Mouse (Mus musculus) forebrain, postnatal 0 days (tissue): ENCODE data around the gene Ccdc97. TPM values are rescaled to one million over a fixed set of nuclear protein-coding genes. Genes with fewer than 3 reads are reported as not detected.
"Not testable (repeated sequence)": the region's sequence is repeated elsewhere in the genome, so short reads cannot be mapped to it uniquely, and the experiment has no call there.

ENCODE experiments used
- ATAC-seq: fragments of 200-750 bp; cut with Nextera tagmentation; 2 replicates; pipeline ENCODE4 v1.8.0; 2017; ENCODE audit warnings: mild to moderate bottlenecking, moderate library complexity
- DNase-seq: peaks from one replicate; pipeline ENCODE4 v3.0.0-alpha.2; 2015
- H3K27ac ChIP-seq: fragments of 300-500 bp; sonication (generic); 2 replicates; pipeline ENCODE4 v1.5.1; 2014; ENCODE audit warnings: low read depth, mild to moderate bottlenecking, antibody characterized with exemption, low read length, moderate library complexity, mixed read lengths
- H3K27me3 ChIP-seq: fragments of 300-500 bp; sonication (generic); 2 replicates; pipeline ENCODE4 v1.6.1; 2014; ENCODE audit warnings: mild to moderate bottlenecking, low read length, mixed read lengths; ENCODE audit not compliant: insufficient read depth
- H3K36me3 ChIP-seq: fragments of 300-500 bp; sonication (generic); 2 replicates; pipeline ENCODE4 v1.6.1; 2014; ENCODE audit warnings: mild to moderate bottlenecking, moderate library complexity; ENCODE audit not compliant: insufficient read depth
- H3K4me1 ChIP-seq: fragments of 300-500 bp; sonication (generic); 2 replicates; pipeline ENCODE4 v1.6.1; 2014; ENCODE audit warnings: antibody characterized with exemption; ENCODE audit not compliant: insufficient read depth
- H3K4me2 ChIP-seq: fragments of 300-500 bp; sonication (generic); 2 replicates; pipeline ENCODE4 v1.6.1; 2014; ENCODE audit warnings: low read depth, mild to moderate bottlenecking, moderate library complexity
- H3K4me3 ChIP-seq: fragments of 300-500 bp; sonication (generic); 2 replicates; pipeline ENCODE4 v1.5.1; 2014; ENCODE audit warnings: low read depth, low read length, mixed read lengths
- H3K9ac ChIP-seq: fragments of 300-500 bp; sonication (generic); 2 replicates; pipeline ENCODE4 v1.6.1; 2014; ENCODE audit warnings: mild to moderate bottlenecking
- H3K9me3 ChIP-seq: fragments of 300-500 bp; sonication (generic); 2 replicates; pipeline ENCODE4 v1.6.1; 2016; ENCODE audit warnings: low read length
- CTCF ChIP-seq: sonication (generic); IDR thresholded peaks from 2 replicates; pipeline ENCODE4 v1.5.1; 2016; ENCODE audit warnings: antibody characterized with exemption, control low read depth, low read depth
- WGBS: fragments of 180-500 bp; shearing (Covaris S2); extraction: QIAGEN DNeasy Blood & Tissue Kit; methylation state at CpG from one replicate; pipeline ENCODE4 v1.1.7; 2014; 5-methylcytosine and 5-hydroxymethylcytosine counted together
- polyA plus RNA-seq: library from polyadenylated mRNA; unstranded; fragments of >200 nt; fragmentation: Nextera tagmentation; extraction: Ambion mirVana; gene quantifications from 2 replicates; pipeline ENCODE4 v1.2.1, GENCODE M21; 2015
- total RNA-seq: library from RNA; depleted of rRNA; stranded (reverse); fragments of >200 nt; gene quantifications from 2 replicates; pipeline ENCODE4 v1.2.3, GENCODE M21; 2014

Gene Ccdc97
- total and polyA plus RNA-seq, 2 experiments from 2014 or later = 31.7 to 37.6 TPM

DNA sequence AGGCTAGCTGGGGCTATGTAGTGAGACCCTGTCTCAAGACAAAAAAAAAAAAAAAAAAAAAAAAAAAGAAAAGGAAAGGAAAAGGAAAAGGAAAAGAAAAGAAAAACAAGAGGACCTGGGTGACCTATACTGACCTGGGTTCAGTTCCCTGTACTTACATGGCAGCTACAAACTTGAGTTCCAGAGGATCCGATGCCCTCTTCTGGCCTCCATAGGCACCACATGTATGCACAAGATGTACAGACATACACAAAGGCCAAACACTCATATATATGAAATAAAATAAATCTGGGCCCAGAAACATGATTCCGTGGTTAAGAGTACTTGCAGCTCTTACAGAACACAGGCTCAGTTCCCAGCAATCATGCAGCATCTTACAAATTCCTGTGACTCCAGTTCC is 18.0 kb upstream of the Ccdc97 start:
- Histone ChIP-seq H3K9ac (no peak overlapping the region), H3K27me3 (no peaks in the 10 kb centered on the region), H3K4me3 (no peak overlapping the region), H3K9me3 (no peaks in the 10 kb centered on the region), H3K4me2 (no peak overlapping the region), H3K4me1 (no peaks in the 10 kb centered on the region), H3K36me3 (peaks cover 90% of the 10 kb centered on the region), H3K27ac (no peak overlapping the region)
- DNase-seq (no peak), ATAC-seq (no peak)
- 91% methylated on average over 2 of the region's 2 CpGs for WGBS
- TF ChIP-seq CTCF = no peak

DNA sequence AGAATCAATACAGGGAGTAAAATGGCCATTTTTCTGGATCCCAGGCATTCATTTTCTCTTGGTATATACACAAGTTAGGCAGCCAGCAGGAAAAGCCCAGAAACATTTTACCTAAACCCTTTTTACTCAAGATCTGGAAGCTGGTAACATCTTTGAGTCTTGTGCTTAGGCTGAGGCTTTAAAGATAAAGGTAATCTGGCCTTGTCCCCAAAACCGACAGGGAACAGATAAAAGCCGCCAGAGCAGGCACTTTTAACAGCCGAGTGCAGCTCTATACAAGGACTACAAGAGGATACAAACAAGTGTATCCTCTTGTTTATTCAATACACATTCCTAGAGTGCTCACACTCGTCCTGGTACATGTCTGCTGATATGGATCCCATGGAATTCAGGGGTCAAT is 16.1 kb upstream of the Ccdc97 start:
- Histone ChIP-seq H3K9ac (no peak overlapping the region), H3K9me3 (no peaks in the 10 kb centered on the region), H3K4me1 (no peaks in the 10 kb centered on the region), H3K4me2 (no peak overlapping the region), H3K27me3 (no peaks in the 10 kb centered on the region), H3K4me3 (no peak overlapping the region), H3K36me3 (peaks cover 87% of the 10 kb centered on the region), H3K27ac (no peak overlapping the region)
- DNase-seq (no peak), ATAC-seq (no peak)
- WGBS = 72% methylated on average over 4 of the region's 4 CpGs
- no peak for TF ChIP-seq CTCF

DNA sequence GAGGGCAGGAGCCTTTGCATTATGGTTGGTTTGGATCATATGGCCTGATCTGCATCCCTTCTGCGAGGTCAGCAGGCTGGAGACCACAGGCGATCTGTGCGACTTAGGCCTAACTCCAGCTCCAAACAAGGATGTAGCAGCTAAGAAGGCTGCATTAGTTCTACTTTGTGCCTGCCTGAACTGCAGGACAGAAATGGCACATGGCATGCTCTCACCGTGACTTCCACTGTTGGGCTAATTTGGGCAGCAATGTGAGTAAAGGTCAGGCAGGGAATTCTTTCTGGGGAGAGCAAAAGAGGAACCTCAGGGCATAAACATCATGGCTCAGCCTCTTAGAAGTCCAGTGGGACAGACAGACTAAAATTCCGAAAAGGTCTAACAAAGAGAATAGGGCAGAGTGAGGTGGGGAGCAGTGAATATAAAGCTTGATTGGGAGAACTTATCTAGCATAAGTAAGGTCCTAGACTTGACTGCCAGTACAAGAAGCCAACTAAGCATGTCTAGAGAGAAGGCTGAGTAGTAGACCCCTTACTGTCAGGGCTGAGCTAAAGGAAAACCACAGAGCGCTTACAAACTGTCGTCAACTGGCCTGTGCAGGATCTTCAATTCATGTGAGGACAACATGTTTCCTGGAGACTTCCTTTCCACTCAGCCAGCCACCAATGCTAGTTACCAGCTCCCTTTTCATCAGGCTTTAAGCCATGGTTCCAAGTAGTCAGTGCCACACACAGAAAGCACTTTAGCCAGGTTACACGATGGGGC is 12.6 kb upstream of the Ccdc97 start:
- Histone ChIP-seq H3K36me3 (peaks cover 88% of the 10 kb centered on the region), H3K27me3 (no peaks in the 10 kb centered on the region), H3K4me3 (no peak overlapping the region), H3K9ac (no peak overlapping the region), H3K9me3 (no peaks in the 10 kb centered on the region), H3K4me2 (no peak overlapping the region), H3K4me1 (no peaks in the 10 kb centered on the region), H3K27ac (no peak overlapping the region)
- ATAC-seq = no peak
- 89% methylated on average over 8 of the region's 8 CpGs for whole genome bisulfite sequencing
- TF ChIP-seq CTCF = no peak
- no peak for DNase-seq

DNA sequence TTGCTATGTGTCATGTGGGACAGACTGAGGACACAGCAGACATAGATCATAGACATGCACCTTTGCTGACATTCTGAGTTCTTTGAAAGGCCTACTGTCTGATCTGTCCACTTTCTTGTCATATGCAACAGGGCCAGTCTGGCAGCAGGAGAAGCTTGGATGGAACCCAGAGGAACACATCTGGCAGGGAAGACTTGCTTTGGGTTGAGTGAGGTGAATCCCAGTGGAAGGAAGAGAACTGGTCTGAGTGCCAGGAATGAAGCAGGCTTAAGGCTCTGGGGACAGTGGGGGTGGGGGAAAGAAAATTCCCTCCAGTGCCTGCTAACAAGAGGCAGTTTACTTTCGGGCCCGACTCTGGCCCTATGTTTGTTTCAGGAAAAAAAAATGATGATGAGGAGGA is 11.0 kb upstream of the Ccdc97 start:
- TF ChIP-seq CTCF = no peak
- Histone ChIP-seq H3K27ac (no peak overlapping the region), H3K27me3 (no peaks in the 10 kb centered on the region), H3K9ac (no peak overlapping the region), H3K4me2 (no peak overlapping the region), H3K4me3 (no peak overlapping the region), H3K4me1 (no peaks in the 10 kb centered on the region), H3K36me3 (peaks cover 90% of the 10 kb centered on the region), H3K9me3 (no peaks in the 10 kb centered on the region)
- WGBS = 94% methylated on average over 2 of the region's 2 CpGs
- ATAC-seq (no peak), DNase-seq (no peak)

DNA sequence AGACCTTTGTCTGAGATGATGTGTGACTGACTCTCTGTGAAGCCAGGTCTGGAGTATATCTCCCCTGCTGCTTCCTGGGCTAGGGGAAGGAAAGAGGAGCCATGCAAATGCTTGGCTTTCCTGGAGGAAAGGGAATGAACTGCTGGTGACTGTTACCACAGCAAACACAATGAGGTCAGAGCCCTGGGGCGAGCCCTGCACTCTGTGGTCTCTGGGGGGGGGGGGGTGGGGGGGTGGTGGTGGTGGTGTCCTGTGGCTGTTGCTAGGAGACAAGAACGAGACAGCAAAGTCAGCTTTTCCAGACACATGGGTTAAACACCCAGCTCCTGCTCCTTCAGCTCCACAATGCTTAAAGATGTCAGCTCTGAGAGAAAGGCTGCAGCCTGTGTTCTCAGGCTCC is 10.5 kb upstream of the Ccdc97 start:
- 58% methylated on average over 2 of the region's 2 CpGs for WGBS
- no peak for TF ChIP-seq CTCF
- Histone ChIP-seq H3K9ac (no peak overlapping the region), H3K4me3 (no peak overlapping the region), H3K27ac (no peak overlapping the region), H3K4me1 (no peaks in the 10 kb centered on the region), H3K36me3 (peaks cover 90% of the 10 kb centered on the region), H3K4me2 (no peak overlapping the region), H3K9me3 (no peaks in the 10 kb centered on the region), H3K27me3 (no peaks in the 10 kb centered on the region)
- no peak for ATAC-seq
- no peak for DNase-seq

DNA sequence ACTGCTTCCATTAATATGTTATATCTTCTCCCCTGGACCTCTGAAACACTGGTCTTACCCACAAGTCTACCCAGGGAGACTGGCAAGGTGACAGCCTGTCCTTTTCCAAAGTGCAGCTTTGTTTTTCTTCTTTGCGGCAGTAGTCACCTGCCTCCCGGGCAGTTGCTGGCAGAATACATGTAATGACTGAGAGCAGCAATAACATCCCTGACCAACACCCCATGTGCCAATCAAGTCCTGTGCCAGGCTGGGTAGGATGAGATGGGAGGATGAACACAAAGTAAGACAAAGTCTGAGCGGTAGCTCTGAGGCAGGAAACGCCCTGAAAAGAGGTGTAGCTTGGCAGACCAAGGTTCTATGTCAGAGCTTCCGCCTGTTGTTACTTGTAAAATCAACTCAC is 8.9 kb upstream of the Ccdc97 start:
- ATAC-seq (no peak), DNase-seq (no peak)
- Histone ChIP-seq H3K4me2 (no peak overlapping the region), H3K27me3 (no peaks in the 10 kb centered on the region), H3K27ac (no peak overlapping the region), H3K4me3 (no peak overlapping the region), H3K9me3 (no peaks in the 10 kb centered on the region), H3K36me3 (peaks cover 92% of the 10 kb centered on the region), H3K9ac (no peak overlapping the region), H3K4me1 (no peaks in the 10 kb centered on the region)
- TF ChIP-seq CTCF = no peak
- WGBS = 93% methylated on average over 5 of the region's 5 CpGs

DNA sequence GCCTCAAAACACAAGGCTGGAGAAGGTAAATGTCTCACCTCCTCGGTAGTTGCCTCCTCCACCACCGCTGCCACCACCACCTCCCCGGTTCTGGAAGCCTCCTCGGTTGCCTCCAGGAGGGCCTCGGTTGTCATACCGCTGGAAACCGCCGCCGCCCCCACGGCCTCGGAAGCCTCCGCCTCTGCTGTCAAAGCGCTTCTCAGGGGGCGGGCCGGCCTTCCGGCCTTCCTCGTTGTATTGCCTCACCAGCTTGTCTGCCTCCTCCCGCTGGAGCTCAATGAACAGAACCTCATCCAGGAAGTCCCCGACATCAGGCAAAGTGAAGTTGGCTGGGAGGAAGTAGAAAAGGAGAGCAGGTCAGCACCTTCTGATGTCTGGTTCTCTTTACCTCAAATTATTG is 7.0 kb upstream of the Ccdc97 start:
- Histone ChIP-seq H3K27me3 (no peaks in the 10 kb centered on the region), H3K27ac (no peak overlapping the region), H3K36me3 (peaks cover 91% of the 10 kb centered on the region), H3K4me3 (no peak overlapping the region), H3K4me1 (no peaks in the 10 kb centered on the region), H3K9me3 (no peaks in the 10 kb centered on the region), H3K4me2 (no peak overlapping the region), H3K9ac (no peak overlapping the region)
- TF ChIP-seq CTCF = no peak
- DNase-seq (no peak), ATAC-seq (no peak)
- 83% methylated on average over 19 of the region's 19 CpGs for WGBS

DNA sequence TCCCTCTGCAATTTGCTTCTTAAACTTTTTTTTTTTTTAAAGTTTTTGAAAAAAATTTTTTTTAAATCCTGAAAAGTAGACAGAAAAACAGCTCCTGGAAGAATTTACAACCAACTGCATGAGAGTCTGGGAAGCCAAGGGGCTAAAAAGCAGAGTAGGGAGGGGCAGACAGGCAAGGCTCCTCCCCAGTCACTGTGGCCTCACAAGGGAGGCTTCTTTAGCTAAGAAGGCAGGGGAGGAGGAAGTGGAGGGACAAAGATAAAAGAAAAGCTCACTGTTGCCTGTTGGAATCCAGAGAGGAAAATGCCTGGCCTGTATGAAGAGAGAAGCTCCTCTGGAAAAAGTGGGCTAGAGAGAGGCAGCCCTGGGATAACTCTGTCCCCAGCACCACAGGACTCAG is 2.9 kb upstream of the Ccdc97 start:
- not testable (repeated sequence) for DNase-seq, H3K9me3 ChIP-seq, ATAC-seq, H3K27me3 ChIP-seq, H3K9ac ChIP-seq, H3K4me1 ChIP-seq, H3K27ac ChIP-seq, H3K4me3 ChIP-seq, H3K4me2 ChIP-seq
- peaks cover 64% of the 10 kb centered on the region for H3K36me3 ChIP-seq
